Mouse (Mus musculus) layer of hippocampus, postnatal 10 days (tissue): ENCODE measurements at regions not wholly inside any gene's neighbourhood (a gene's known extent, or its start where the extent isn't known, plus 50 kb on each side); places are given as distances from the start of the nearest gene placed in this dataset.
"Not testable (repeated sequence)": the region's sequence is repeated elsewhere in the genome, so short reads cannot be mapped to it uniquely, and the experiment has no call there.

ENCODE experiments used
- DNase-seq, 2 experiments: peaks; one replicate each; pipeline ENCODE4 v3.0.0; 2021; ENCODE audit warnings: low spot score in 2 of 2

- DNase-seq, result no peak
These were observed 149.4 kb downstream of the Kif26a start for GRCm38 (mm10) chr12:112295337-112295941.

GRCm38 (mm10) chr12:112298521-112298920, 152.5 kb downstream of the Kif26a start:
- DNase-seq, result no peak

- DNase-seq, result no peak
These were observed 153.1 kb downstream of the Kif26a start for GRCm38 (mm10) chr12:112299089-112299488.

GRCm38 (mm10) chr12:112299603-112300002, 153.6 kb downstream of the Kif26a start:
- DNase-seq, result no peak

- DNase-seq, result no peak
These were observed 154.1 kb downstream of the Kif26a start for GRCm38 (mm10) chr12:112300125-112300524.

- no peak for DNase-seq
These were observed 155.4 kb downstream of the Kif26a start for GRCm38 (mm10) chr12:112301411-112301891.

GRCm38 (mm10) chr12:112301929-112302328, 155.9 kb downstream of the Kif26a start:
- no peak for DNase-seq

GRCm38 (mm10) chr12:112306208-112306607, 160.2 kb downstream of the Kif26a start:
- no peak for DNase-seq

- DNase-seq, result no peak
These were observed 162.0 kb downstream of the Kif26a start for GRCm38 (mm10) chr12:112308016-112308415.

GRCm38 (mm10) chr12:112309096-112309495, 163.1 kb downstream of the Kif26a start:
- not testable (repeated sequence) for DNase-seq

GRCm38 (mm10) chr12:112309781-112310180, 163.8 kb downstream of the Kif26a start:
- no peak for DNase-seq

- DNase-seq, result no peak
These were observed 164.7 kb downstream of the Kif26a start for GRCm38 (mm10) chr12:112310661-112311060.

- DNase-seq, result no peak
These were observed 168.8 kb downstream of the Kif26a start for GRCm38 (mm10) chr12:112314781-112315180.

GRCm38 (mm10) chr12:112317191-112317590, 171.2 kb downstream of the Kif26a start:
- no peak for DNase-seq

GRCm38 (mm10) chr12:112318461-112318860, 170.8 kb upstream of the A530016L24Rik start:
- DNase-seq, result no peak

GRCm38 (mm10) chr12:112322196-112322595, 167.1 kb upstream of the A530016L24Rik start:
- DNase-seq, result no peak

GRCm38 (mm10) chr12:112327411-112327810, 161.8 kb upstream of the A530016L24Rik start:
- DNase-seq, result no peak

- no peak for DNase-seq
These were observed 160.3 kb upstream of the A530016L24Rik start for GRCm38 (mm10) chr12:112328809-112329575.

- DNase-seq, result peak; percentile 32 to 59
These were observed 159.4 kb upstream of the A530016L24Rik start for GRCm38 (mm10) chr12:112329701-112330301.

- DNase-seq, result no peak
These were observed 158.7 kb upstream of the A530016L24Rik start for GRCm38 (mm10) chr12:112330557-112330956.

- DNase-seq, result no peak
These were observed 158.2 kb upstream of the A530016L24Rik start for GRCm38 (mm10) chr12:112331061-112331460.
